Mouse (Mus musculus) layer of hippocampus, adult 9-10 months (tissue): ENCODE data around the gene Barhl1.

Experiments used
- DNase-seq: peaks from one replicate; pipeline ENCODE4 v3.0.0; 2022; ENCODE audit warnings: low spot score

Barhl1 gene

GRCm38 (mm10) chr2:28911331-28912038, 5.0 kb downstream of the Barhl1 start:
- no peak for DNase-seq

GRCm38 (mm10) chr2:28910877-28911276, 5.6 kb downstream of the Barhl1 start:
- DNase-seq = no peak

- DNase-seq = no peak
These were observed 6.4 kb downstream of the Barhl1 start for GRCm38 (mm10) chr2:28909818-28910710.

GRCm38 (mm10) chr2:28909186-28909817, 7.2 kb downstream of the Barhl1 start:
- DNase-seq = no peak

GRCm38 (mm10) chr2:28908389-28909153, 7.9 kb downstream of the Barhl1 start:
- no peak for DNase-seq

GRCm38 (mm10) chr2:28907691-28908388, 8.6 kb downstream of the Barhl1 start:
- no peak for DNase-seq

- DNase-seq = no peak
These were observed 10.9 kb downstream of the Barhl1 start for GRCm38 (mm10) chr2:28905561-28905960.

- DNase-seq = no peak
These were observed 11.7 kb downstream of the Barhl1 start for GRCm38 (mm10) chr2:28904786-28905185.

GRCm38 (mm10) chr2:28903871-28904270, 12.6 kb downstream of the Barhl1 start:
- DNase-seq = no peak

- no peak for DNase-seq
These were observed 14.2 kb downstream of the Barhl1 start for GRCm38 (mm10) chr2:28902291-28902690.

GRCm38 (mm10) chr2:28897340-28897899, 19.0 kb downstream of the Barhl1 start:
- no peak for DNase-seq

GRCm38 (mm10) chr2:28895876-28896275, 20.6 kb downstream of the Barhl1 start:
- DNase-seq = no peak

- DNase-seq = no peak
These were observed 22.9 kb downstream of the Barhl1 start for GRCm38 (mm10) chr2:28893526-28893925.

GRCm38 (mm10) chr2:28892796-28893195, 23.7 kb downstream of the Barhl1 start:
- DNase-seq = no peak

GRCm38 (mm10) chr2:28884914-28885313, 31.6 kb downstream of the Barhl1 start:
- DNase-seq = no peak

- DNase-seq = no peak
These were observed 33.5 kb downstream of the Barhl1 start for GRCm38 (mm10) chr2:28882826-28883485.

GRCm38 (mm10) chr2:28882047-28882446, 34.4 kb downstream of the Barhl1 start:
- no peak for DNase-seq

GRCm38 (mm10) chr2:28881275-28881674, 35.2 kb downstream of the Barhl1 start:
- no peak for DNase-seq

GRCm38 (mm10) chr2:28875554-28875953, 40.9 kb downstream of the Barhl1 start:
- no peak for DNase-seq

GRCm38 (mm10) chr2:28867495-28867894, 49.0 kb downstream of the Barhl1 start:
- no peak for DNase-seq
